Mouse (Mus musculus) CD8-positive naive resting alpha-beta T cell, adult 57 days (primary cell): ENCODE measurements around the gene Itgb1bp2. TPM values are rescaled to one million over a fixed set of nuclear protein-coding genes. Genes with fewer than 3 reads are reported as not detected.

Experiments used
- total RNA-seq: library from RNA; stranded (reverse); gene quantifications from one replicate; pipeline ENCODE4 v1.2.4, GENCODE M21; 2023

The Itgb1bp2 gene
- total RNA-seq = 2.4 TPM

DNA sequence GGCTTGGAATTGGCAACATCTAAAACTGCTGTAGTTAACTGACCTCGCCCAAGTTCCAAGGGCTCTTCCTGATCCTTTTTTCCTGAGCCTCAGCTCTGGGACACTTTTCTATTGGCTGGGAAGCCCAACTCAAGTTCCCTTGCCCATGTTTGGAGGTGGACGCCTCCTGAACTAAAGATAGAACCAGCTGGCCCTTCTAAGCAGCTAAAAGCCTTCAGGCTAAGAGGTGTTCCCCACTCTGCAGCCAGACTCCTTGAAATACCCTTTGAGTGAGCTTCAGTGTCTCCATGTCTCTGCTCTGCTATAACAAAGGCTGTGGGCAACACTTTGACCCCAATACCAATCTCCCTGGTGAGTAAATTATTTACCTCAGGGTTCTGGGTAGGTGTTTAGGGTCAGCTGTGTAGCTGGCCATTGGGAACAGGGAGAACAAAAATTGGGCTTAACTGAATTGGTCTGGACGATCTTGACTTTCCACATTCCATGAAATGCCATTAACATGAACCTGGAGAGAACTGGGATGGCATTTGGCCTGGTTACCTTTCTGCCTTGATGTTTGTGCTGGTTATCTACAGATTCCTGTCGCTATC, at the start of gene Itgb1bp2:
Itgb1bp2 (plus strand) TSS at position 203 of the 590 bp plus-strand sequence.

DNA sequence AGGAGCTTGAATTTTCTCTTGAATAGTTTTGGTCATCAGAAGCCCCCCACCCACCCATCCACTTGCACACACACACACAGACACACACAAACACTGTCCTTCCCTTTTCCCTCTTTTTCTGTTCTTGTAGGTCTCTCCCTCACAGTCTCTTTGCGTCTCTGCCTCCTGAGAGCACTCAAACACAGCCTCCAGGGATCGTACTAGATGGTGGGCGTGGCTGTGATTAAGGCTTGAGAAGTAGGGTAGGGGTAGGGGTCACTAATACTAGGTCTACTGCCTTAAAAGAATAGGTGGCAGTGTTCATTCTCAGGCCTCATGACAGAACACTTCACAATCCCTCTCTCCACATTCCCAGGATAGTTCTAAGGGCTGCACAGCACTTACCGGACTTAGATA, 28.2 kb upstream of the Itgb1bp2 start, which contains the start of gene Zmym3:
Zmym3 (minus strand) TSS at position 150 of the 396 bp plus-strand sequence.

DNA sequence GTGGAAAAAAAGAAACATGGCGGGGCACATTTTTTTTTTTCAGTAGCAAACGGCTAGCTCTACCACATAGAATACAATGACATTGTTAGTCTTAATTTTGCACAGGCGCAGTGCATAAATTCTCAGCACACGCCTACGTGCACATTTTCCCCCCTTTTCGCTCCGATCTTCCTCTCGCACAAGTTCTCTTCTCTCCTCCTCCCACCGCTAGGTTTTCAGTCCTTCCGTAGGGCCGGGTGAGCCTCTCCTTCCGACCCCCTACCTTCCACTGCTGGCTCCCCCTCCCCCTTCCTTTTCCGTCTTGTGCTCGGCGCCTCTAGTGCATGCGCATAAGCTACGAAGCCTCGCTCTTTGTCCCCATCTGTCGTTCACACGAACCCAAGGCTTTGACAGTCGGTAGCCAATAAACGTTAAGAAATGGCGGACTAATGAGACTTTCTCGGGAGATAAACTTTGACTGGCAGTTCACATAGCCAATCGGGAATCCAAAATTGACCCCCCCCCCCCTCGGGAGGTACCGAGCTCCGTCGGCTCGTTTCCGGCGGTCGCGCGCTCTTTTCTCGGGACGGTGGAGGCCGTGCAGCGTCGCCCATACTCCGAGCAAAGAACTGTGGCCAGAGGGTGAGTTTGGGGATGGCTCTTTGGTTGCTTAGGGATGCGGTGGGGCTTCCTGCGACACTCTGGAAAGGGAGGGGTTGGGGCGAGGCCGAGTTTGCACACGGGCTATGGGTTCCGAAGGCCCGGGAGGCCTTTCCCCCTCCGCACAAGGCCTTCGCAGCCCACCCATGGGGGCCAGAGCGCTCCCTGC, 19.5 kb upstream of the Itgb1bp2 start, which contains the start of gene Nono:
Nono (plus strand) TSS at position 177 of the 808 bp plus-strand sequence.

Other genes starting within 250 kb of the Itgb1bp2 start
- gene Snx12, start 226.5 kb upstream of the Itgb1bp2 start, total RNA-seq = 46.4 TPM
- 48.0 TPM for gene Foxo4, start 194.6 kb upstream of the Itgb1bp2 start, total RNA-seq
- gene Gm614, start 185.1 kb upstream of the Itgb1bp2 start, total RNA-seq = 41.4 TPM
- 618 TPM for gene Il2rg, start 180.8 kb upstream of the Itgb1bp2 start, total RNA-seq
- not detected for gene Gm20489, start 180.1 kb upstream of the Itgb1bp2 start, total RNA-seq
- 162 TPM for gene Med12, start 175.1 kb upstream of the Itgb1bp2 start, total RNA-seq
- 0.61 TPM for gene Nlgn3, start 149.9 kb upstream of the Itgb1bp2 start, total RNA-seq
- gene Gjb1, start 72.7 kb upstream of the Itgb1bp2 start, total RNA-seq = not detected
- 35.8 TPM for gene Zmym3, start 28.2 kb upstream of the Itgb1bp2 start, total RNA-seq
- 235 TPM for gene Nono, start 19.8 kb upstream of the Itgb1bp2 start, total RNA-seq
- 39.0 TPM for gene Taf1, start 83.6 kb downstream of the Itgb1bp2 start, total RNA-seq
- gene Ogt, start 191.0 kb downstream of the Itgb1bp2 start, total RNA-seq = 201 TPM